Mouse (Mus musculus): ENCODE results near the gene Shh. TPM values are rescaled to one million over a fixed set of nuclear protein-coding genes. Genes with fewer than 3 reads are reported as not detected.

Shh gene
- polyA plus RNA-seq, 1 experiment from 2014 or later, result 5.1 TPM

DNA sequence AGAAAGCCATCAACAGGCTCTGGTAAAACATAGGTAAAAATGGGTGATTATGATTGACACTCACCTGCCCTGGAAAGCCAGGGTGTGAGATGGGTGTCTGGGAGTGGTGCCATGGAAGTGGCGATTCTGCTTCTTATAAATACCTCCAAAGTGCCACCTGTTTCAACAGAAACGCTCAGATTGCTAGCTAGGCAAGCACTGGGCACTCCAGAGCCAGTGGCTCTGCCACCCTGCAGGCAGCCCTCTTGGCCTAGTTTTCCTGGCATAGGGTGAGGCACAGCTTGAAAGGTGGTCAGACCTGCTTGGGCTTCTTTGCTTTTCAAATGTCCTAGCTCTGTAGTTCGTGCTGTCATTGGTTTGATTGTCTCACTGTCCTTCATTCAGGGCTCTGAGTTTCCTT, 53.0 kb downstream of the Shh start:
- H3K4me1 ChIP-seq, result no peaks in the 10 kb centered on the region
- H3K4me3 ChIP-seq, result no peak overlapping the region
- no peak for ATAC-seq (ENCODE audit: low FRiP score, low read depth)
- H3K9me3 ChIP-seq, result no peaks in the 10 kb centered on the region
- WGBS, result 96% methylated on average over 3 of the region's 3 CpGs
- H3K36me3 ChIP-seq, result peaks cover 92% of the 10 kb centered on the region
- no peaks in the 10 kb centered on the region for H3K27me3 ChIP-seq
- H3K4me2 ChIP-seq (replicated peaks), result no peak overlapping the region
- H3K27ac ChIP-seq (replicated peaks), result no peak overlapping the region
- no peak overlapping the region for H3K9ac ChIP-seq (replicated peaks)

DNA sequence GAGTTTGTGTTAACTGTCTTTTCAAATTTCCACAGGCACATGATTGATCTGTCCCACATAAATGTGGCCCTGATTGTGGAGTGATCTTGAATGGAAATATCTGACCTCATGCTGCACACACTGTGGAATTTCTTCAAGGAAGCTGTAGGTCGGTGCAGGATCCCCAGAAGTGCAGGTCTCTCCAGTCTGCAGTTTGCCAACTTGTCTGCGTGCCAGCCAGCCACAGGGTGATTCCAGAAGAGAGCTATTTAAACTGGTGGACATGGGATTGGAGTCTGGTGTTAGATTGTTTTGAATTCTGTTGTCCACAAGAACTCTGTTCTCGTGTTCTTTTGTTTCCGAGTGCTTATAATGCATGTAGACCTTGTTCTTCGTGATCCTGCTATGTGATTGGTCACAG, 53.5 kb downstream of the Shh start:
- Histone ChIP-seq H3K4me2 (replicated peaks) (no peak overlapping the region), H3K4me1 (no peaks in the 10 kb centered on the region), H3K4me3 (no peak overlapping the region), H3K27ac (replicated peaks) (no peak overlapping the region), H3K36me3 (peaks cover 94% of the 10 kb centered on the region), H3K9me3 (no peaks in the 10 kb centered on the region), H3K27me3 (no peaks in the 10 kb centered on the region), H3K9ac (replicated peaks) (no peak overlapping the region)
- no peak for ATAC-seq (ENCODE audit: low FRiP score, low read depth)
- WGBS, result 96% methylated on average over 5 of the region's 5 CpGs

DNA sequence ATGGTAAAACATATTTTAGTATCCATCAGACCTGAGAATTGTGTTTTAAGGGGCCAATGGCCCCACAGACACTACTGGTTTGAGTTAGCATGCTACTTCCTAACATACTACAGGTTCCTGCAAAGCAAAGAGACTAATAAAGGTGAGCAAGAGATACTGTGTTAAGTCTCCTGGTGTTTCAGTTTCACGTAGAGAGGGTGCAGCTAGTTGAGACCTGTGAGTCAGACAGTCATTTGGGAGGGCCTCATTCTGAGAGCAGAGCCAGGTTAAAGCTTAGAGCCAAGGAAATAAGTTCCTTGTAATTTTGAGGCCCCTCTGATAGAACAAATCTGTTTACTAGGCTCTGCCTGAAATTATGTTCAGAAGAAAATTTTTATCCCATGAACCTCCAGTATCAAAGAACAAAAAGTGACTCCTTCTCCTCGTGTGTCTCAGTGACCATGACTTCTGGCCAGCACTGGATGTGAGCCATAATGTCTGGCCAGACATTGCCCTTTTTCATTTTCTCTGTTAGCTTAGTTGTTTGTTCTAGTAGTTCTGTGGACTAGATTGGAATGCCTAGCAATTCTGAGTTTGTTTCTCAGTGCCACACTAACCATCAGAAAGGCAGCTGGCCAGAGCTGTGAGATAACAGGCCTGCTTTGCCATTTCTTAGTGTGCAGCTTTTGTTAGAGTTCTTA, 54.9 kb downstream of the Shh start:
- Histone ChIP-seq H3K4me2 (replicated peaks) (no peak overlapping the region), H3K4me3 (no peak overlapping the region), H3K27me3 (no peaks in the 10 kb centered on the region), H3K27ac (replicated peaks) (no peak overlapping the region), H3K9ac (replicated peaks) (no peak overlapping the region), H3K9me3 (no peaks in the 10 kb centered on the region), H3K4me1 (no peaks in the 10 kb centered on the region), H3K36me3 (peaks cover 88% of the 10 kb centered on the region)
- ATAC-seq (ENCODE audit: low FRiP score, low read depth), result no peak
- WGBS, result 90% methylated on average over 2 of the region's 2 CpGs

Other genes starting within 250 kb of the Shh start
- gene Cnpy1, start 221.4 kb downstream of the Shh start, polyA plus RNA-seq (2016; fragmentation: Nextera tagmentation; extraction: Ambion mirVana), result 96.7 and 148 TPM in 2 replicates
- 25.3 and 27.3 TPM in 2 replicates for gene Rbm33, start 150.1 kb downstream of the Shh start, polyA plus RNA-seq (2016; fragmentation: Nextera tagmentation; extraction: Ambion mirVana)